Mouse (Mus musculus) limb, embryonic 12.5 days (tissue): ENCODE results near the gene Mphosph6. TPM values are rescaled to one million over a fixed set of nuclear protein-coding genes. Genes with fewer than 3 reads are reported as not detected.

Experiments used
- ATAC-seq: fragments of 200-750 bp; cut with Nextera tagmentation; 2 replicates; pipeline ENCODE4 v1.8.0; 2017; ENCODE audit warnings: low read depth, moderate TSS enrichment; ENCODE audit not compliant: insufficient number of reproducible peaks, insufficient read depth, low FRiP score, low TSS enrichment
- H3K27ac ChIP-seq: fragments of 300-500 bp; sonication (generic); 2 replicates; pipeline ENCODE4 v1.5.1; 2016; ENCODE audit warnings: mild to moderate bottlenecking, moderate library complexity
- H3K27me3 ChIP-seq: fragments of 300-500 bp; sonication (generic); 2 replicates; pipeline ENCODE4 v1.6.1; 2016; ENCODE audit warnings: mild to moderate bottlenecking, moderate library complexity
- H3K36me3 ChIP-seq: fragments of 300-500 bp; sonication (generic); 2 replicates; pipeline ENCODE4 v1.6.1; 2016; ENCODE audit warnings: mild to moderate bottlenecking, moderate library complexity
- H3K4me1 ChIP-seq: fragments of 300-500 bp; sonication (generic); replicated peaks from 2 replicates; pipeline ENCODE4 v1.6.1; 2016
- H3K4me2 ChIP-seq: fragments of 300-500 bp; sonication (generic); 2 replicates; pipeline ENCODE4 v1.6.1; 2016; ENCODE audit warnings: mild to moderate bottlenecking, moderate library complexity
- H3K4me3 ChIP-seq: fragments of 300-500 bp; sonication (generic); replicated peaks from 2 replicates; pipeline ENCODE4 v1.5.1; 2016; ENCODE audit warnings: mild to moderate bottlenecking
- H3K9ac ChIP-seq: fragments of 300-500 bp; sonication (generic); replicated peaks from 2 replicates; pipeline ENCODE4 v1.6.1; 2016; ENCODE audit warnings: mild to moderate bottlenecking, moderate library complexity
- H3K9me3 ChIP-seq: fragments of 300-500 bp; sonication (generic); 2 replicates; pipeline ENCODE4 v1.6.1; 2016; ENCODE audit warnings: mild to moderate bottlenecking, moderate library complexity
- WGBS: fragments of 180-500 bp; shearing (Covaris S2); methylation state at CpG from one replicate; pipeline ENCODE4 v1.1.7; 2016; 5-methylcytosine and 5-hydroxymethylcytosine counted together
- polyA plus RNA-seq: library from polyadenylated mRNA; unstranded; fragments of >200 nt; fragmentation: Nextera tagmentation; extraction: Ambion mirVana; gene quantifications from 2 replicates; pipeline ENCODE4 v1.2.1, GENCODE M21; 2016

The Mphosph6 gene
- polyA plus RNA-seq, 1 experiment from 2014 or later, result 56.2 TPM

DNA sequence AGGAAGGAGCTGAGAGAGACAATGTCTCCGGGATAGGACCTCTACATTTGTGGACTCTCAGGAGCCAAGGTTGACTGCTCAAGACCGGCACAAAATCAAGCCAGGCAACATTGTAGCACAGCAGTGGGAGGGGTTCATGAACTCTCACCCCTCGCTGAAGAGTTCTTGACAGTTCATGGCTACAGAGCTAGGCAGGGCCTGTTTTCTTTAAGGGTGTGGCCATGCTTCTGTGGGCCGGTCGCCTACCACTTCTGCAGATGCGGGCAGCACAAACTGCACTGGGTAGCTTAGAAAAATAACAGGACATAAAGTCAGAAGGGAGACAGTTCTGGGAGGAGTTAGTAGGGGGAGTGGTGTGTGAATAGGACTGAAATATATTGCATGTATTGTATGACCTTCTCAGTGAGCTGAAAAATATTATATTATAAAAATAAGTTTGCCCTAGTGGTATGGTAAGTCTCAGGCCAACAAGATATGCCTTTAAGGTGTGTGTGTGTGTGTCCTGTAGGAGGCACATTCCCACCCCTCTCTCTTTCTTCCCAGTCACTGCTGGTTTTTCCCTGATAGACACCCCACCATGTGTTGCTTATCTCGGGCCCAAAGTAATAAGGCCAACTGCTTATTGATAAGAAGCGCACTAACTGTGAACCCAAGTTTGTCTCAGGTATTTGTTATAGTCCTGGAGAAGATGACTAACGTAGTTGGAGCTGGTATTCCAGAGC lies 30.5 kb downstream of the Mphosph6 start:
- H3K4me1 ChIP-seq, result no peaks in the 10 kb centered on the region
- no peak overlapping the region for H3K9ac ChIP-seq
- H3K27ac ChIP-seq, result no peak overlapping the region
- H3K36me3 ChIP-seq, result no peaks in the 10 kb centered on the region
- H3K4me2 ChIP-seq, result no peak overlapping the region
- no peak overlapping the region for H3K4me3 ChIP-seq
- ATAC-seq, result no peak
- 85% methylated on average over 9 of the region's 9 CpGs for WGBS
- no peaks in the 10 kb centered on the region for H3K9me3 ChIP-seq
- no peaks in the 10 kb centered on the region; the same call in none of the 2 replicates for H3K27me3 ChIP-seq

DNA sequence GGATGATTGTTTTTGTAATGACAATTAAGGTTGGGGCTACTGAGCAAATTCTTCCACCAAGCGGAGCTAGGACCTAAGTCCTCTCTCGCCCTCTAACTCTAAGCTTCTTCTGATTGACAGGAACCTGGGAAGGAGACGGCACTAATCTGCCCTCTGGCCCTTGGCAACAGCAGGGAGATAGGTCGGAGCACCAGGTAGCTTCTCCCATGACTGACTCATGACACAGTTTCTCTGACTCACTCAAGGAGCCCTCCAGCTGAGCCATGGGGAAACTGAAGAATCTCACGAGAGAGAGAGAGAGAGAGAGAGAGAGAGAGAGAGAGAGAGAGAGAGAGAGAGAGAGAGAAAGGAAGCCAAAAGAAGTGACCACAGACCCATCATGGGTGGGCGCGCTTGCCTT lies 32.8 kb downstream of the Mphosph6 start:
- no peaks in the 10 kb centered on the region for H3K36me3 ChIP-seq
- H3K9ac ChIP-seq, result no peak overlapping the region
- WGBS, result 87% methylated on average over 6 of the region's 7 CpGs
- H3K27me3 ChIP-seq, result no peaks in the 10 kb centered on the region; the same call in 1 of the 2 replicates
- H3K27ac ChIP-seq, result no peak overlapping the region
- no peaks in the 10 kb centered on the region for H3K9me3 ChIP-seq
- no peak for ATAC-seq
- no peak overlapping the region for H3K4me2 ChIP-seq
- H3K4me1 ChIP-seq, result no peaks in the 10 kb centered on the region
- no peak overlapping the region for H3K4me3 ChIP-seq

- Histone ChIP-seq H3K4me2 (no peak overlapping the region), H3K4me1 (no peaks in the 10 kb centered on the region), H3K27ac (no peak overlapping the region), H3K4me3 (no peak overlapping the region), H3K9ac (no peak overlapping the region), H3K36me3 (no peaks in the 10 kb centered on the region), H3K27me3 (no peaks in the 10 kb centered on the region; the same call in 1 of the 2 replicates), H3K9me3 (no peaks in the 10 kb centered on the region)
- ATAC-seq, result no peak
- 87% methylated on average over 5 of the region's 5 CpGs for WGBS
Observed at GRCm38 (mm10) chr8:117765947-117766346, 35.8 kb downstream of the Mphosph6 start.

DNA sequence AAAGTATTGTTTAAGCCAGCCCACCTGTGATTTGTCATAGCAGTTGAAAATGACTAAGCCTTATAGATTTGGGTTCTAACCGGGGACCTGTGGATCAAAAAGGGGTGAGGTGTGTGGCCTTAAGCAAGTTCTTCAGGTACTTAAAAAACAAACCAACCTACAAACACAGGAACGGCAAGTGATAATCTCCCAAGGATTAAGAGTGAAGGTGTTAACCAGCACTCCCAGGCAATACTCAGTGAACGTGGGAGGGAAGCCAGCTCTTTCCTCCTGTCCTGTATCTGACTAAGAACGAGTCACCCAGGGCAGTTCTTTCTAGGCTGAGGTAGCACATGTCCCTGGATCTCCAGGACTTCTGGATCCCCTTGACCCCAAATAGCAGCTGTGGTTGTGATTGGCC lies 37.1 kb downstream of the Mphosph6 start:
- Histone ChIP-seq H3K27ac (no peak overlapping the region), H3K4me3 (no peak overlapping the region), H3K9ac (no peak overlapping the region), H3K36me3 (no peaks in the 10 kb centered on the region), H3K4me1 (no peaks in the 10 kb centered on the region), H3K9me3 (no peaks in the 10 kb centered on the region), H3K27me3 (no peaks in the 10 kb centered on the region), H3K4me2 (no peak overlapping the region)
- no peak for ATAC-seq
- WGBS, result 49% methylated on average over 4 of the region's 4 CpGs

GRCm38 (mm10) chr8:117762776-117763175 lies 39.0 kb downstream of the Mphosph6 start:
- WGBS, result 91% methylated on average over 6 of the region's 6 CpGs
- ATAC-seq, result no peak
- Histone ChIP-seq H3K4me2 (no peak overlapping the region), H3K9ac (no peak overlapping the region), H3K27me3 (no peaks in the 10 kb centered on the region), H3K4me3 (no peak overlapping the region), H3K4me1 (no peaks in the 10 kb centered on the region), H3K36me3 (no peaks in the 10 kb centered on the region), H3K9me3 (no peaks in the 10 kb centered on the region), H3K27ac (no peak overlapping the region)

DNA sequence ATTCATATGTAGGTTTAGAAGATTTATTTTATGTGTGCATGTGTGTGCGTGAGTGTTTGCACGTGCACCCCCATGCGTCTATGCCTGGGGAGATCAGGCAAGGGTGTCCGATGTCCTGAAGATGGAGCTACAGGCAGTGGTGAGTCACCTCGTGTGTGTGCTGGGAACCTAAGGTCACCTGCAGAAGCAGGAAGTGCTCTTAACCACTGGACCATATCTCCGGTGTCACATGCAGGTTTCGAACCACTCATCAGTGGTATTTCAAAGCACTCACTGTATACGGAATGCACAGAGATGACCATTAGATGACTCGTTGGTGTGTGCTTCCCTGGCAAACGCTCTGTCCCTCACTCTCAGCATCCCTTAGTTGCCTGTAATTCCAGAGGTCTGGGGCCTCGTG lies 43.8 kb downstream of the Mphosph6 start:
- Histone ChIP-seq H3K27ac (no peak overlapping the region), H3K9ac (no peak overlapping the region), H3K4me3 (no peak overlapping the region), H3K27me3 (no peaks in the 10 kb centered on the region), H3K9me3 (no peaks in the 10 kb centered on the region), H3K4me1 (no peaks in the 10 kb centered on the region), H3K4me2 (no peak overlapping the region), H3K36me3 (no peaks in the 10 kb centered on the region)
- 84% methylated on average over 11 of the region's 11 CpGs for WGBS
- ATAC-seq, result no peak

- ATAC-seq, result no peak
- WGBS, result 20% methylated on average over 2 of the region's 2 CpGs
Observed at GRCm38 (mm10) chr8:117749436-117749835, 52.3 kb downstream of the Mphosph6 start.

DNA sequence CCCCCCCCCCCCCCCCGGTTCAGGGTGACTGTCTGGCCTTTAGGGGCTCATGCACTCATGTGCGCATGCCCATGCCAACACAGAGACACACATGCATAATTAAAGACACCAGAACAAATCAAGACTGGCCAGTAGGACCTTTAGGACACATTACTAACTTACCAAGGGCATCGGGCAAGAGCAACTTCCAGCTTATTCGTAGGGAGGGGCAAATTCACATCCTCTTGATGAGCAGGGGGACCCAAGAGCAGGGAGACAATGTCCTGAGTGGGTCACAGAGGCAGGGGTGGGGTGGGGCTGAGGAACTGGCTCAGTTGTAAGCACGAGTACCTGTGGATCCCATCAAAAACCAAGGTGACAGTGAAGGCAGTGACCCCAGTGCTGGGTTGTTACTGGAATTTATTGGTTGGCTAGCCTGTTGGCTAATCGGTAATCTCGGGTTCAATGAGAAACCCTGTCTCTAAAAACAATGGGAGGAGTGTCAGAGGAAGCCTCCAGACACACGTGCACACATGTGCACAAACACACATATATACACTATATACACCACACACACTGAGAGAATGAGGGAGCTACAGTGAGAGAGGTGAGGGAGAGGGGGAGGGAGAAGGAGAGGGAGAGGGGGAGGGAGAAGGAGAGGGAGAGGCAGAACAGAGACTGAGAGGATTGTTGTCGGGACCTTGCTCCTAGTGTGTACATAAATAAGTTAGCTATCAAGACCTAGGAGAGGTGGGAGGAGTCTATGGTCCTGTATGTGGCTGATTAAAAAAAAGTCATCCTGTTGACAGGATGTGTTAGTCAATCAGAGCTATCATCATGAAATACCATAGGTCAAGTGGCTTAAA lies 53.6 kb downstream of the Mphosph6 start:
- Histone ChIP-seq H3K27me3 (no peaks in the 10 kb centered on the region), H3K4me2 (no peak overlapping the region), H3K9ac (no peak overlapping the region), H3K36me3 (no peaks in the 10 kb centered on the region), H3K27ac (no peak overlapping the region), H3K4me3 (no peak overlapping the region), H3K4me1 (peaks cover 12% of the 10 kb centered on the region), H3K9me3 (no peaks in the 10 kb centered on the region)
- ATAC-seq, result peak; percentile 42; the same call in 1 of the 2 replicates
- WGBS, result 82% methylated on average over 9 of the region's 9 CpGs

More at GRCm38 (mm10) chr8:117749436-117749835, 52.3 kb downstream of the Mphosph6 start:
- H3K36me3 ChIP-seq, result no peaks in the 10 kb centered on the region
- H3K27me3 ChIP-seq, result no peaks in the 10 kb centered on the region
- no peak overlapping the region for H3K27ac ChIP-seq
- peaks cover 12% of the 10 kb centered on the region for H3K4me1 ChIP-seq
- no peak overlapping the region for H3K9ac ChIP-seq
- no peak overlapping the region for H3K4me3 ChIP-seq
- no peaks in the 10 kb centered on the region for H3K9me3 ChIP-seq
- no peak overlapping the region for H3K4me2 ChIP-seq

DNA sequence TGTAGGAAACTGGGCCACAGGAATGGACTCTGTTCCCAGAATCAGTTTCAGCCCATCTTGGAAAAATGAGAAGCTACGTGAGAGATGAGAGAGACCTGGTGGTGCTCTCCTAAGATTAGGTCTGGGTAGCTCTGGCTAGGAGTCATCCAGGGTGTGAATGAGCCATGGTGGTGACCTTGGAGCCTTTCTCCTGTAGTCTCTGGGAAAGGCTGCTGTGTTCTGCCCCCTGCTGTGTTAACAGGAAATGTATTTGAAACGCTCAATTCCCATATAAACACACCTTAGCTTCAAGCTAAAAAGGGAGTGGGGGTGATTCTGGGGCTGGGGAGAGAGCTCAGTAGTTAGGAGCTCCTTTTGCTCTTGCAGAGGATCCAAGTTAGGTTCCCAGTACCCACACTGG lies 54.3 kb downstream of the Mphosph6 start:
- Histone ChIP-seq H3K9ac (no peak overlapping the region), H3K27me3 (no peaks in the 10 kb centered on the region), H3K4me2 (no peak overlapping the region), H3K27ac (no peak overlapping the region), H3K9me3 (no peaks in the 10 kb centered on the region), H3K4me3 (no peak overlapping the region), H3K36me3 (no peaks in the 10 kb centered on the region), H3K4me1 (peaks cover 12% of the 10 kb centered on the region)
- 30% methylated on average over 2 of the region's 2 CpGs for WGBS
- ATAC-seq, result no peak

- H3K9me3 ChIP-seq, result no peaks in the 10 kb centered on the region
- no peak overlapping the region for H3K9ac ChIP-seq
- H3K36me3 ChIP-seq, result no peaks in the 10 kb centered on the region
- H3K27ac ChIP-seq, result no peak overlapping the region
- ATAC-seq, result no peak
- H3K27me3 ChIP-seq, result no peaks in the 10 kb centered on the region
- H3K4me2 ChIP-seq, result no peak overlapping the region
- peaks cover 12% of the 10 kb centered on the region for H3K4me1 ChIP-seq
- WGBS, result 91% methylated on average over 5 of the region's 5 CpGs
- H3K4me3 ChIP-seq, result no peak overlapping the region
Observed at GRCm38 (mm10) chr8:117746651-117747050, 55.1 kb downstream of the Mphosph6 start.

GRCm38 (mm10) chr8:117742431-117743012 lies 59.2 kb downstream of the Mphosph6 start:
- no peak overlapping the region for H3K4me3 ChIP-seq
- H3K27me3 ChIP-seq, result no peaks in the 10 kb centered on the region
- WGBS, result 89% methylated on average over 15 of the region's 15 CpGs
- no peak overlapping the region for H3K9ac ChIP-seq
- ATAC-seq, result no peak
- H3K27ac ChIP-seq, result no peak overlapping the region
- H3K4me2 ChIP-seq, result no peak overlapping the region
- H3K4me1 ChIP-seq, result peaks cover 3% of the 10 kb centered on the region; the same call in 1 of the 2 replicates
- no peaks in the 10 kb centered on the region for H3K36me3 ChIP-seq
- no peaks in the 10 kb centered on the region for H3K9me3 ChIP-seq
